Mouse (Mus musculus) bone marrow, adult 2 months (tissue): Measurements from ENCODE around the gene Irf5. TPM values are rescaled to one million over a fixed set of nuclear protein-coding genes. Genes with fewer than 3 reads are reported as not detected.
A peak's percentile ranks its signal among the peaks of the same experiment; 100 is the strongest.

ENCODE experiments used
- H3K27ac ChIP-seq: fragments of 200-500 bp; 2 replicates; pipeline ENCODE4 v1.5.1; 2012; ENCODE audit warnings: low read depth, mild to moderate bottlenecking, control low read depth, inconsistent platforms, low read length; ENCODE audit not compliant: control insufficient read depth, poor library complexity, insufficient read depth
- H3K4me1 ChIP-seq: fragments of 200-500 bp; 2 replicates; pipeline ENCODE4 v1.6.1; 2011; ENCODE audit warnings: low read length; ENCODE audit not compliant: control insufficient read depth, insufficient read depth
- H3K4me3 ChIP-seq: fragments of 200-500 bp; replicated peaks from 2 replicates; pipeline ENCODE3; 2011; ENCODE audit warnings: mild to moderate bottlenecking, low read depth, low read length, control low read depth; ENCODE audit not compliant: control insufficient read depth
- CTCF ChIP-seq: fragments of 200-500 bp; IDR thresholded peaks from 2 replicates; pipeline ENCODE4 v1.5.1; 2011; ENCODE audit warnings: low read length, control low read depth; ENCODE audit not compliant: control insufficient read depth, insufficient read depth
- POLR2A ChIP-seq: fragments of 200-500 bp; IDR thresholded peaks from 2 replicates; pipeline ENCODE4 v1.6.1; 2011; ENCODE audit warnings: low read depth, mild to moderate bottlenecking, control low read depth, low read length, borderline replicate concordance; ENCODE audit not compliant: control insufficient read depth
- WGBS: fragments of 180-500 bp; shearing (Covaris S2); methylation state at CpG from one replicate; pipeline ENCODE4 v1.1.7; 2018; 5-methylcytosine and 5-hydroxymethylcytosine counted together
- polyA plus RNA-seq: library from polyadenylated mRNA; stranded (reverse); fragments of >200 nt; gene quantifications from 2 replicates; pipeline ENCODE4 v1.2.4, GENCODE M21; 2011; ENCODE audit warnings: low replicate concordance; ENCODE audit not compliant: missing spikeins, insufficient read depth, insufficient read length

Irf5 gene
- 26.7 and 47.1 TPM in 2 replicates for polyA plus RNA-seq

DNA sequence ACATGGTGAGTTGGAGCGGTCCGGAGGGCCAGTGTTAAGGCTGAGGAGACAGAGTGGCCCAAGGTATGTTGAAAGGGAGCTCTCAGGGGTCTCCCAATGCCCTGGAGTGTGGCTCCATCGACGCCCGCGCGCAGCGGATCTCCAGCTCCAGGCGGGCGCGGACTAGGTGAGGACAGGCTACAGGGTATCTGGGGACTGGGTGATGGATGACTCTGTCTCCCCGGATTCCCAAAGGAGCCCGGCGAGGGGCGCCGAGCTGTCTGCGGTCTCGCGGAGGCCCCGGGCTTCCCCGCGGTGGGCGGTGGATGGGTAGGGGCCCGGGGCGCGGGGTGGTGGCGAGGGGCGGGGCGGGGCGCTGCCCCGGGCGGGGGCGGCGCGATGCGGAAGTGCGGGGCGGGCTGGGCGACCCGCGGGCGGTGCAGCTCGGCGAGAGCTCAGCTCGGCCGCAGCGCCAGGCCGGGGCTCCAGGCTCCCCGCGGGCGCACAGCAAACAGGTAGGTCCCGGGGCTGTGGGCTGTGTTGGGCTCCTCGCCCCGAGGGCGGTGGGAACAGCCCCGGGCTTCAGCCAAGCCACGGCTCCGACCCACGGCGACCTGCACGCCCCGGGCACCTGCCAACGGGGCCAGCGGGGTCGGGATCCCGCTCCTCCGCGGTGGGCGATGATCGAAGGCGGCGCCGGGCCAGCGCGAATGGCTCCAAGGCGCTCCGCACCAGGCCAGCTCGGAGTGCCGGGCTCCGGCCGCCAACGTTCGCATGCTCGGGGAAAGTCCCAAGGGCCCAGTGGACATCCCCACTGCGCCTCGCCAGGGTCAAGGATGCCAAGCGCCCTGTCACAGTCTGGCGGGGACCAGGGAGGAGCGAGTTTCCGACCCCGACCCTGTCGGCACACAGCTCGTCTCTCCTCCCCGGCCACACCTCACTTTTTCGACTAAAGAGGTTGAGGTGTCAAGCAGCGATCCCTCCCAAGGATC lies at the start of gene Irf5:
Irf5 (plus strand) TSS at position 345 of the 971 bp plus-strand sequence.
- Histone ChIP-seq H3K27ac (peak within 1 kb of the TSS; percentile 88), H3K4me3 (peak within 1 kb of the TSS; percentile 84), H3K4me1 (peaks cover 6% of the 10 kb centered on the region)
- peak; percentile 63; the same call in 1 of the 2 replicates for TF ChIP-seq POLR2A
- no peak for TF ChIP-seq CTCF
- 2% methylated on average over 86 of the region's 96 CpGs for WGBS

DNA sequence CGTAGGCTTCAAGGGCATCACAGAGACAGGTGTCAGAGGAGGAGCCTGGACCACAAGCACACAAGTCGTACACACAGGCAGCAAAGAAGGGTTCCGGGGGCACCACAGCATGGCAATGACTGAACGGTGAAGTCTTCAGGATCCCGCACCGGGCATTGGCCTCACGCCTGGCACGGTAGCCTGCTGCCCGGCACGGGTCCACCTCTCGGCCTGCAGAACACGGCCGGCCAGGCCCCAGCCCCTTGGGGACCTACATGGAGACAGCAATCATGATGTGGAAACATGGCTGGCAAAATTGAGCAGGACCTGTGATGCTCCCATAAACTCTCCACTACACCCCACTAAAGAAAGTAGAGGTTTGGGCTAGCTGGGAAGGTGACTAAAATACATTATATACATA lies 43.7 kb upstream of the Irf5 start:
- Histone ChIP-seq H3K4me3 (no peak overlapping the region), H3K27ac (no peak overlapping the region), H3K4me1 (peaks cover 3% of the 10 kb centered on the region; the same call in 1 of the 2 replicates)
- whole genome bisulfite sequencing: 90% methylated on average over 13 of the region's 13 CpGs
- TF ChIP-seq POLR2A: no peak

DNA sequence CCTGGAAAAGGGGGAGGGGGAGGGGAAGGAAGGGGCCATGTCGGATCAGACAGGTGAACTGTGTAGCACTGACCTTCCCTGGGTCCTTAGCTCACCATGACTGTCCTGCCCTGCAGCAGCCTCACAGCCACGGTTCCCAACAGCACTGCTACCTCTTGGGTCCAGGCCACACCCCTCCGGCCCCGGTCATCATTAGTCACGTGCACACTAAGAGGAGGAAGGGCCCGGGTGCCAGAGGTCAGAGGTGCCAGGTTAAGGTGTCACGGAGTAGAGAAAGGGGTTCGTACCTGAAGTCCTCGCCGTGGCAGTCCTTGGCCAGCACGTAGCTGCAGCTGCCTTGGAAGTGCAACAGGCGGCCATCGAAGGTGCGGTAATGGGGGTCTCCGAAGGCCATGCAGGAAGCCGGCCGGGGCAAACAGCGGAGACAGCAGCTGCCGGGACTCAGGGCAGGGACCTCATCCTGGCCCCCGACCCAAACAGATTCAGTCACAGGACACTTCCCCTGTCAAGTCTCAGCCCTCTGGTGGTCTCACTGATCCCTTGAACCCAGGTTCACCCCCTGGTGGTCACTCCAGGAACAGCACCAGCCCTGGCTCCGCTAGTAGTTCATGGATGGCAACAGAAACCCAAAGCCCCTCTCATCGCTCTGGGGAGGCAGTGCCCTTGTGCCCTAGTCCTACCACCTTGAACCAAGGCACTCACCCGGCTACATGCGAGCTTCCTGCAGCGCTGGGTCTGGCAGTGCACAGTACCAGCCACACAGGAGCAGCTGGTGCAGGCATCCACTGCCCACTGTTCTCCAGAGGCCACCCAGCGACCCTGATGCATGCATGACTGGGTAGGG lies 41.5 kb upstream of the Irf5 start:
- peak overlapping the region; percentile 66 for H3K4me3 ChIP-seq
- no peak; the same call in 1 of the 2 replicates for TF ChIP-seq POLR2A
- TF ChIP-seq CTCF: peak; percentile 81
- H3K27ac ChIP-seq: no peak overlapping the region
- WGBS: 6% methylated on average over 26 of the region's 26 CpGs
- peaks cover 3% of the 10 kb centered on the region; the same call in 1 of the 2 replicates for H3K4me1 ChIP-seq

DNA sequence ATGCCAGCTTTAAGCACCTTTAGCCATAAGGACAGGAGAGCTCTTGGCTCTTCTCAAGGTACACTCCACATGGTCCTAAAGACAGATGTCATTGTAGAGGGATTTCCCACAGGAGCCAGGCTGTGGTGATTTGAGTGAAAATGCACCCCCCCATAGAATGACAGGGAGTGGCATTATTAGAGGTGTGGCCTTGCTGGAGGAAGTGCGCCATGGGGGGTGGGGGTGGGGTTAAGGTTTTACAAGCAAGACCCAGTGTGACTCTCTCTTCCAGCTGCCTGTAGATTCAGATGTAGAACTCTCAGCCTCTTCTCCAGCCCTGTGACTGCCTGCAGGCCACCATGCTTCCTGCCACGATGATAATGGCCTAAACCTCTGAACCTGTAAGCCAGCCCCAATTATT lies 40.5 kb upstream of the Irf5 start:
- 32% methylated on average over 2 of the region's 2 CpGs for WGBS

DNA sequence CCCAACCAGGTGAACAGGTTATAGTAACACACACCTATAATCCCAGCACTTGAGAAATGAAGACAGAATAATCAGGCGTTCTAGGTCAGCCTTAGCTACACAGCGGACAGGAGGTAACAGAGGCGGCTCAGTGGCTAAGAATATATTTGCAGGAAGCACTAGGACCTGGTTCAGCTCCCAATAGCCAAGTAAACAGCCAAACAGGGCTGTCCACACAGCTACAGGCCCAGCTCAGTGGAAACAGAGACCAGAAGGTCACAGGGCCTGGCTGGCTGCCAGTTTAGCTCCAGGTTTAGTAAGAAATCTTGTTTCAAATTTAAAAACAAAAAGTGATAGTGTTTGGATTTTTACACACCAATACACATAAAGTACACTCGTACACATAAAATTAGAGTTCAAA lies 32.3 kb upstream of the Irf5 start:
- 82% methylated on average over 4 of the region's 4 CpGs for WGBS
- Histone ChIP-seq H3K27ac (no peak overlapping the region), H3K4me1 (no peaks in the 10 kb centered on the region), H3K4me3 (no peak overlapping the region)
- TF ChIP-seq CTCF (no peak), POLR2A (no peak)

More for the DNA sequence above, 40.5 kb upstream of the Irf5 start:
- Histone ChIP-seq H3K4me3 (no peak overlapping the region), H3K27ac (no peak overlapping the region), H3K4me1 (peaks cover 3% of the 10 kb centered on the region; the same call in 1 of the 2 replicates)
- TF ChIP-seq CTCF: no peak
- TF ChIP-seq POLR2A: no peak

DNA sequence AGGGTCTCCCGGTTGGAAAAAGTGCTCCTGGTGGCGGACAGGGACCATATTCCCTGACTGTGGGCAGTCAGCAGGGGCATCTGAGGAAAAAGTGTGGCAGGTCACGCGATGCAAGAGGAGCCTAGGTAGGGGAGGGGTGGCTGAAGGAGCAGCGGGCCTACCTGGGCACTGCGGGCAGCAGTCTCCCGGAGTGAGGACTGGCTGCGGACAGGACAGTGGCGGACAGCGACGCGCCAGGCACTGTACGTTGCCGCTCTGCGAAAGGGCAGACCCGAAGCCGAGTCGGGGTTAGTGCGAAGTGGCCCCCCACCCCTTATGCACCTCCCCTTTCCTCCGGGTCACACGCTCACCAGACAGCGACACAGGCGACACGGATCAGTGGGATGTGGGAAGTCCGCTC lies 30.2 kb upstream of the Irf5 start:
- no peaks in the 10 kb centered on the region for H3K4me1 ChIP-seq

DNA sequence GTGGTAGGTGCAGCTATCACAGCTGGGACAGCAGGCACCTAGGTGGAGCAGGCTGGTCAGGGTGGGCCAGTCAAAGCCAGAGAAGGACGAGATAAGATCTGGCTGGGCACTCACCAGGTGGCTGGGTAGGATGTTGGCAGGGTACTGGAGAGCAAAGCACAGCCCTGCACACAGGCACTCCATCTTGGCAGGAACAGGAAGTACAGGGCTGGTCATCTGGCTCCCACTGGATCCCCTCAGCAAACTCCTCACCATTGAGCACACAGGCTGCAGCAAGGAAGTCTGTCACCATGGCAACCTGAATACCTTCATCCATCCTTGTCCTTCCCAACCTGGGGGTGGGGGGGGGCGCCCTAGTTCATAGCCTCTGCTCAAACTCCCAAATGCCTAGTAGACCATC lies 28.6 kb upstream of the Irf5 start:
- TF ChIP-seq POLR2A (no peak), CTCF (no peak)
- Histone ChIP-seq H3K4me3 (no peak overlapping the region), H3K4me1 (no peaks in the 10 kb centered on the region), H3K27ac (no peak overlapping the region)
- WGBS: 42% methylated on average over 2 of the region's 2 CpGs

More for the DNA sequence above, 30.2 kb upstream of the Irf5 start:
- Histone ChIP-seq H3K4me3 (no peak overlapping the region), H3K27ac (no peak overlapping the region)
- TF ChIP-seq POLR2A: no peak
- no peak for TF ChIP-seq CTCF
- WGBS: 22% methylated on average over 25 of the region's 25 CpGs

DNA sequence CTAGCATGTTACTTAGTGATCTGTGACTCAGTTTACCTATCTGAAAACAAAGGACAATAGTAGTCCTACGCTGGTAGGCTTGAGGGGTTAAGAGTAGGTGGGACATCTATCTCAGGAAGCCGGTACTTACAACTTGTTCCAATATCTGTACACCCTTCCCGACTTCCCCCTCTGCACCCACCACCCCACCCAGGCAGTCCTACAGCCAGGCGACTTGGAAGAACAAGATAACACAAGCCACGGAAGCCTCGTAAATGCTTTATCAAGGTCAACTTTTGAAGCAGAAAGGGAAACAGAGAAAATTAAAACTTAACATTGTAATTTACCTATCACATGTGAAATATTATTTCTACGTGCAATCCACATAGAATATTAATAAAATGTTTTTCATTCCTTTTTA lies 26.2 kb upstream of the Irf5 start:
- Histone ChIP-seq H3K27ac (no peak overlapping the region), H3K4me1 (no peaks in the 10 kb centered on the region), H3K4me3 (no peak overlapping the region)
- WGBS: 56% methylated on average over 7 of the region's 7 CpGs
- no peak for TF ChIP-seq POLR2A
- no peak for TF ChIP-seq CTCF
